Mouse (Mus musculus): ENCODE measurements at regions not wholly inside any gene's neighbourhood (a gene's known extent, or its start where the extent isn't known, plus 50 kb on each side); places are given as distances from the start of the nearest gene placed in this dataset.
A peak's percentile ranks its signal among the peaks of the same experiment; 100 is the strongest.

GRCm38 (mm10) chr10:37677826-37678225 is 539.1 kb upstream of the Marcks start:
- Histone ChIP-seq H3K4me2 (replicated peaks) (no peak overlapping the region), H3K27ac (no peak overlapping the region), H3K9ac (no peak overlapping the region), H3K4me1 (no peaks in the 10 kb centered on the region), H3K9me3 (no peaks in the 10 kb centered on the region), H3K27me3 (replicated peaks) (no peaks in the 10 kb centered on the region), H3K4me3 (no peak overlapping the region), H3K36me3 (no peaks in the 10 kb centered on the region)
- ATAC-seq (ENCODE audit: low FRiP score, low read depth) = no peak
- 78% methylated on average over 1 of the region's 1 CpGs for WGBS

GRCm38 (mm10) chr10:37668827-37669226 is 530.1 kb upstream of the Marcks start:
- no peaks in the 10 kb centered on the region for H3K27me3 ChIP-seq (replicated peaks)

DNA sequence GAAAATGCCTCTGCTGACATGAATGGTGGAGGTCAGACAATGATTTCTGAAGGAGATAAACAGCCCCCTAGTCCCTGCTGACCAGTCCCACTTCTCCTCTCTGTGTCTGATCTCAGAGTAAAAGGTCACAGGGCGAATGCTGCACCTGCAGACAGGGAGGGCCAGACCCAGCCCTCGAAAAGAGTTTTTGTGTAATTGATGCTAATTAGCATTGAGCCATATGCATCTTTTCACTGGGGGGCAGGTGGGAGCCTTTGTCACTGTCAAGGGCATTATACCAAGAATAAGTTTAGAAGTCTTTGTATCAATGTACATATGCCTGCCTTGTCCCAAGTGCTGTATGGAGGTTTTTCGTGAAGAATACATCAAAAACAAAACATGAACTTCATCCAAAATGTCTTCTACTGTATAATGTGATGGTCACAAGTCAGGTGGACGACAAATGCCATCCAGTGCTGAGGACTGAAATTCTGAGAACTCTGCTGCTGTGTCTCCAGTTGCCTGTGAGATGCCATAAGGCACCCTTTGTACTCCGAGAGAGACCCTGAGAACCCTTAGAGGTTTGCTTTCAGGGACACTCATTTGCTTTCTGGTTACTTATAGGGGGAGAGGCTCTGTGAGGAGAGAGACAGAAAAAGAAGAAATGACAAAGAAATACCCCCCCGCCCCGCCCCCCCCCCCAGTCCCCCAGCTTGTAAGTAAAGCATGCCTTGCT is 528.5 kb upstream of the Marcks start:
- Histone ChIP-seq H3K27me3 (replicated peaks) (no peaks in the 10 kb centered on the region), H3K9ac (no peak overlapping the region), H3K4me1 (peaks cover 14% of the 10 kb centered on the region; the same call in 1 of the 2 replicates), H3K9me3 (no peaks in the 10 kb centered on the region), H3K27ac (no peak overlapping the region), H3K4me2 (replicated peaks) (no peak overlapping the region), H3K4me3 (no peak overlapping the region), H3K36me3 (no peaks in the 10 kb centered on the region)
- ATAC-seq (ENCODE audit: low FRiP score, low read depth) = peak; percentile 94
- 18% methylated on average over 7 of the region's 7 CpGs for WGBS

More at GRCm38 (mm10) chr10:37668827-37669226, 530.1 kb upstream of the Marcks start:
- Histone ChIP-seq H3K4me1 (peaks cover 14% of the 10 kb centered on the region; the same call in 1 of the 2 replicates), H3K27ac (no peak overlapping the region), H3K4me2 (replicated peaks) (no peak overlapping the region), H3K9me3 (no peaks in the 10 kb centered on the region), H3K36me3 (no peaks in the 10 kb centered on the region), H3K4me3 (no peak overlapping the region), H3K9ac (no peak overlapping the region)
- 48% methylated on average over 2 of the region's 2 CpGs for WGBS
- ATAC-seq (ENCODE audit: low FRiP score, low read depth) = no peak

- no peak overlapping the region for H3K9ac ChIP-seq
- H3K36me3 ChIP-seq = no peaks in the 10 kb centered on the region
- H3K9me3 ChIP-seq = no peaks in the 10 kb centered on the region
- peaks cover 14% of the 10 kb centered on the region; the same call in 1 of the 2 replicates for H3K4me1 ChIP-seq
- no peak overlapping the region for H3K27ac ChIP-seq
- 58% methylated on average over 2 of the region's 2 CpGs for WGBS
- H3K4me3 ChIP-seq = no peak overlapping the region
- no peaks in the 10 kb centered on the region for H3K27me3 ChIP-seq (replicated peaks)
- no peak overlapping the region for H3K4me2 ChIP-seq (replicated peaks)
- peak; percentile 75 for ATAC-seq (ENCODE audit: low FRiP score, low read depth)
These were observed 527.8 kb upstream of the Marcks start for GRCm38 (mm10) chr10:37666535-37666934.

DNA sequence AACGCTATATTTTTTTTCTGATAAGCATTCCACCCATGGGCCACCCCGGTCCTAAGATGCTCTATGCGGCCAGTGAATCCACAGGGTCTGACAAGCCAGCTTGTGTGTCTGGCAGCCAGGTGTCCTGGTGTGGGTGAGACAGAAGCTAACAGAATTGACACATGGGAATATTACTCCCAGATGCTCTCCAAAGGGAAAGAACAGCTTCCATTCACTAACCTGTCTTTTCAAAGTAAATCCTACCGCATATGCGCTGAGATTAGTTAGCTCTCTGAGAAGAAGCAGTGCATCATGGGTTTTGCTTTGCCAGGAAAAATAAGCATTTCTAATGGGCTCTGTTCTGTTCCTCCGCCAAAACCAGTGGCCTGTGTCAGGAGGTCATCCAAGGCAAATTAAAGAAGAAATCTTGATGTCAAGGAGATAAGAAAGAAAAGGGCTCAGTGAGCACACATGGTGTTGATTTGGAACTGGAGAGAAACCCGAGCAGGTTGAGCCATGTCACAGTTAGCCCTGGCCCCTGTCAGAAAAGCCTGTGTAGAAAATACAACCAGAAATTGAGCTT is 498.4 kb upstream of the Marcks start:
- no peak for ATAC-seq (ENCODE audit: low FRiP score, low read depth)
- Histone ChIP-seq H3K4me2 (replicated peaks) (no peak overlapping the region), H3K9ac (no peak overlapping the region), H3K27ac (no peak overlapping the region), H3K36me3 (no peaks in the 10 kb centered on the region), H3K9me3 (no peaks in the 10 kb centered on the region), H3K4me1 (no peaks in the 10 kb centered on the region), H3K4me3 (no peak overlapping the region), H3K27me3 (replicated peaks) (no peaks in the 10 kb centered on the region)
- 69% methylated on average over 7 of the region's 7 CpGs for WGBS

GRCm38 (mm10) chr10:37636421-37636820 is 497.7 kb upstream of the Marcks start:
- 78% methylated on average over 4 of the region's 4 CpGs for WGBS
- Histone ChIP-seq H3K27me3 (replicated peaks) (no peaks in the 10 kb centered on the region), H3K4me2 (replicated peaks) (no peak overlapping the region), H3K4me3 (no peak overlapping the region), H3K36me3 (no peaks in the 10 kb centered on the region), H3K9ac (no peak overlapping the region), H3K9me3 (no peaks in the 10 kb centered on the region), H3K4me1 (no peaks in the 10 kb centered on the region), H3K27ac (no peak overlapping the region)
- ATAC-seq (ENCODE audit: low FRiP score, low read depth) = no peak

GRCm38 (mm10) chr10:37630403-37630802 is 491.7 kb upstream of the Marcks start:
- Histone ChIP-seq H3K4me3 (no peak overlapping the region), H3K27me3 (replicated peaks) (no peaks in the 10 kb centered on the region), H3K9me3 (no peaks in the 10 kb centered on the region), H3K4me1 (peaks cover 7% of the 10 kb centered on the region), H3K4me2 (replicated peaks) (no peak overlapping the region), H3K27ac (no peak overlapping the region), H3K9ac (no peak overlapping the region), H3K36me3 (no peaks in the 10 kb centered on the region)
- 94% methylated on average over 1 of the region's 1 CpGs for WGBS
- no peak for ATAC-seq (ENCODE audit: low FRiP score, low read depth)

- no peak overlapping the region for H3K9ac ChIP-seq
- no peaks in the 10 kb centered on the region for H3K27me3 ChIP-seq (replicated peaks)
- H3K4me1 ChIP-seq = peaks cover 7% of the 10 kb centered on the region
- no peaks in the 10 kb centered on the region for H3K36me3 ChIP-seq
- no peak for ATAC-seq (ENCODE audit: low FRiP score, low read depth)
- H3K27ac ChIP-seq = no peak overlapping the region
- no peaks in the 10 kb centered on the region for H3K9me3 ChIP-seq
- WGBS = 67% methylated on average over 3 of the region's 3 CpGs
- no peak overlapping the region for H3K4me2 ChIP-seq (replicated peaks)
- H3K4me3 ChIP-seq = no peak overlapping the region
These were observed 489.2 kb upstream of the Marcks start for GRCm38 (mm10) chr10:37627900-37628299.

- Histone ChIP-seq H3K4me1 (peaks cover 7% of the 10 kb centered on the region), H3K9me3 (no peaks in the 10 kb centered on the region), H3K9ac (no peak overlapping the region), H3K36me3 (no peaks in the 10 kb centered on the region), H3K4me2 (replicated peaks) (no peak overlapping the region), H3K27ac (no peak overlapping the region), H3K27me3 (replicated peaks) (no peaks in the 10 kb centered on the region), H3K4me3 (no peak overlapping the region)
- WGBS = 12% methylated on average over 5 of the region's 5 CpGs
- peak; percentile 94 for ATAC-seq (ENCODE audit: low FRiP score, low read depth)
These were observed 488.1 kb upstream of the Marcks start for GRCm38 (mm10) chr10:37626758-37627201.

DNA sequence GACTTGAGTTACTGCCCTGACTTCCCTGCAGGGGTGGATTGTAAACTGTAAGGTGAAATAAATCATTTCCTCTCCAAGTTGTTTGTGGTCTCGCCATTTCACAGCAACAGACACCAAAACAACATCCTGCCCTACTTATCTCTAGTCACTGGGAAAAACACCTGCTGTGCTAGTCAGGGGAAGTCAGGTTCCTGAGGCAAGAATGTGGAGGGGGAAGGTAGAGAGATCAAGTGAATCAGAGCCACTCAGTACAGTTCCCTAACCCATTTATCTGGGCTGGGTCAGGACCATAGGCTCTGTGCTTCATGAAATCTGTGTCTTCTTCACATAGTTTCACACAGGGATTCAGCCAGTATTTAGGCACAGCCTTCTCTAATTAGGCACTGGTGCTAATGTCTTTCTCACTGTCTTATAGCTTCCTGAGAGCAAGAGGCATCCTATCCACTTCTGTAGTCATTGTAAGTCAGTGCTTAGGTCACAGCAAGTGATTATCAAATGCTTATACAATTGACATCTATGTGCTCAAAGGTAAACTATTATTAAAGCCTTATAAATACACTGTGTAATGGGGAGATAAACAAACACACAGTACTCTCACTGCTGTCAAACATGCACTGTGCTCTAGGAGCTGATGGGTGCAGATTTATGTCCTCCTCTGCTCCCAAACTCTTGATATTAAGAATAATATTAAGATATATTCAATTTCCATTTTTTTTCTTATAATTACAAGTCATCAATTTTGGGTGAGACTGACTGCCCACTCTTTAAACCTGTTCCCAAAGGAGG is 487.4 kb upstream of the Marcks start:
- no peak overlapping the region for H3K9ac ChIP-seq
- peak; percentile 74 for ATAC-seq (ENCODE audit: low FRiP score, low read depth)
- no peaks in the 10 kb centered on the region for H3K27me3 ChIP-seq (replicated peaks)
- H3K4me3 ChIP-seq = no peak overlapping the region
- H3K27ac ChIP-seq = no peak overlapping the region
- no peak overlapping the region for H3K4me2 ChIP-seq (replicated peaks)
- WGBS = 30% methylated on average over 1 of the region's 1 CpGs
- H3K9me3 ChIP-seq = no peaks in the 10 kb centered on the region
- peaks cover 7% of the 10 kb centered on the region for H3K4me1 ChIP-seq
- H3K36me3 ChIP-seq = no peaks in the 10 kb centered on the region

DNA sequence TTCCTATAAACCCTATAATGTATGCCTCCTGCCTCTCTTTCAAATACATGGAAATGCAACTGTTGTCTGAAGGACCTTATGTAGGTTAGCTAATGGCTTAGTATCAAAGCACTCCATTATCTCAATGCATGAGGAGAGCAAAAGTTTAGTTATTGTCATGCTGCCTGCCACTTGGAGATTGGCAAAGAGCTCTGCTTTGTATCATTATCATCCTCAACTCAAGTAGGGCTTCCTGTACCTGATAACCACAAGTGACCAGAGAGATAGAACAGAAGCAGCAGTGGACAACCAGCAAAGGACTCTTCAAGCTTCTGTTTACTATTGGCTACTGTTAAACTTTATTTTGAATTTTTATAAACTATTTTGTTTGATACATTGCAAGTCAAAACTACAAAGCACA is 484.3 kb upstream of the Marcks start:
- Histone ChIP-seq H3K4me2 (replicated peaks) (no peak overlapping the region), H3K9ac (no peak overlapping the region), H3K36me3 (no peaks in the 10 kb centered on the region), H3K4me3 (no peak overlapping the region), H3K4me1 (peaks cover 7% of the 10 kb centered on the region), H3K27ac (no peak overlapping the region), H3K27me3 (replicated peaks) (no peaks in the 10 kb centered on the region), H3K9me3 (no peaks in the 10 kb centered on the region)
- no peak for ATAC-seq (ENCODE audit: low FRiP score, low read depth)

DNA sequence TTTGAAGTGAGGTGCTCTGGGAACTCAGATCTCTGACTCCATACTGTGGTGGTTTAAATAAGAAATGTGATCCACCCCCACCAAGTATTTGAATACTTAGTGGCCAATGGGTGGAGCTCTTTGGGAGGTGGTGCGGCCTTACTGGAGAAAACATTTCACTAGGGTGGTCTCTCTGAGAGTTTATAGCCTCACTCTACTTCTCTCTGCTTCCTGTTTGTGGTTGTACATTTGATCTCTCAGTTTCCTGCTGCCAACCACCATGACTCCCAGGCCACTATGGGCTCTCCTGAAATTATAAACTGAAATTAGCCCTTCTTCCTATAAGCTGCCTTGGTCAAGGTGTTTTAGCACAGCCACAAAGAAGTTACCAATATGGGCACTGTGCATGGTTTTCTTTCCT is 479.9 kb upstream of the Marcks start:
- H3K4me2 ChIP-seq (replicated peaks) = no peak overlapping the region
- H3K27me3 ChIP-seq (replicated peaks) = no peaks in the 10 kb centered on the region
- H3K36me3 ChIP-seq = no peaks in the 10 kb centered on the region
- H3K4me1 ChIP-seq = no peaks in the 10 kb centered on the region
- no peaks in the 10 kb centered on the region for H3K9me3 ChIP-seq
- no peak overlapping the region for H3K27ac ChIP-seq
- no peak overlapping the region for H3K9ac ChIP-seq
- no peak overlapping the region for H3K4me3 ChIP-seq
- 71% methylated on average over 1 of the region's 1 CpGs for WGBS
- ATAC-seq (ENCODE audit: low FRiP score, low read depth) = no peak
